Mouse (Mus musculus): ENCODE results near the gene Prkg2.

DNA sequence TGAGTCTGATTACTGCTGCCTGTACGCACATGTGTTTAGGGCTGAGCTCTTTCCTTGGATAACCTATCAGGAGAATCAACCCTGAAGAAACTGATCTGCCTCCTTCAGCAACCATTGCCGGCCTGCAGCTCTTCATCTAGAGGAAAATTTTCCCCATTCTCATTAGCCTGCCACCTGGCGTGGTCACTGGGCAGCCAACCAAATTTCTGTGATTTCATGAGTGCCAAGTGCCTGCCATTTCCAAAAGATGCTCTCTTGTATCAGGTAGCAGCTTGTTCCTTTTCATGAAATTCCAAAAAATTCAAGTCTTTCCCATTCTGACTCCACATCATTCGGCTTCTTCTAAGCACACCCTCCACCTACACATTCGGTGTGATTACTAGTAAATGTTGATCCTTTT lies 136.2 kb downstream of the Prkg2 start:
- no peak for TF ChIP-seq CTCF (conservative IDR thresholded peaks at IDR 0.05; ENCODE audit: low read length)
- TF ChIP-seq NANOG (IDR thresholded peaks at IDR 0.05; ENCODE audit: borderline replicate concordance, low read length), result no peak
- no peak for TF ChIP-seq POU5F1 (IDR thresholded peaks at IDR 0.05; ENCODE audit: borderline replicate concordance, low read length)

Measured in E14TG2a.4 (cell line).